Mouse (Mus musculus): ENCODE measurements around the gene Zfp746. TPM values are rescaled to one million over a fixed set of nuclear protein-coding genes. Genes with fewer than 3 reads are reported as not detected.
A peak's percentile ranks its signal among the peaks of the same experiment; 100 is the strongest.

Gene Zfp746
- total RNA-seq, 2 experiments from 2014 or later = 4.4 to 6.7 TPM

DNA sequence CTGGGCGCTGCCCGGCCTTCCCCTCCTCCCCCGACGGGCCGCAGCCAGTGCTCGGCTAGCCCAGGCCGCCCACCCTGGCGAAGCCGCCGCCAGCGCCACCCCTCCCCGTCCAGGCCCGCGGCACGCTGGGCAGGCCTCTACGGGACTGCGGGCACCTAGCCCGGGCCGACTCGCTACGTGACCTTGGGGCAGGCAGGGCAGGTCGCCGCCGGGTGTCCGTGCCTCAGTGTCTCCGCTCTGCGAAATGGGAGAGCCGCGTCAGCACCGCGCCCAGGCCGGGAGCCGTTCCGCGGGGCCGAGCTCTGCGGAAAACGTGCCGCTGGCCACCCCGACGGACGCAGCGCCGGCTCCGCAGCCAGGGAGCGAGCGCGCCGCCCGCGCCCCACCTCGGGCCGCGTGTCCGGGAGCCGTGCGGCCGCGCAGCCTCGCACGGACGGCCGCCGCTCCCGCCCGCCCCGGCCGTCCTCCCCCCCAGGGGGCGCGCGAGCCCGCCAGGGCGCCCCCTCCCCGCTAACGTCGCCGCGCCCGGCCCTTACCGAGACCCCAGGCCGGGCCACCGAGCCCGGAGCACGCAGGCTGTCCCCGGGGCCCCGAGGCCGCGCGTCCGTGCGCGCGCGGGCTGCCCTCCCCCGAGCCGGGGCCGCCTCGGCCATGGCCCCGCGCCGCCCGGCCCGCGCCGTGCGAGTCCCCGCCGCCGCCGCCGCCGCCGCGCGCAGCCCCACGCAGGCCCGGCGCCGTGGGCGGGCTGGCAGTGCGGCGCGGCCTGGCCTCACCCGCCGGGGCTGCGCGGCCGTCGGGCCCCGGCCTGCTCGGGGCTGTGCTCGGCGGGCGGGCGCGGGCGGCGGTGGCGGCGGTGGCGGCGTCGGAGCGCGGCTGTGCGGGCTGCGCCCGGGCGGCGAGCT is 38.7 kb downstream of the Zfp746 start:
- ATAC-seq (replicated peaks; ENCODE audit: low FRiP score, poor library complexity, severe bottlenecking) = 0 out of 2 replicates have a peak, but pooled peaks have one; percentile 40

DNA sequence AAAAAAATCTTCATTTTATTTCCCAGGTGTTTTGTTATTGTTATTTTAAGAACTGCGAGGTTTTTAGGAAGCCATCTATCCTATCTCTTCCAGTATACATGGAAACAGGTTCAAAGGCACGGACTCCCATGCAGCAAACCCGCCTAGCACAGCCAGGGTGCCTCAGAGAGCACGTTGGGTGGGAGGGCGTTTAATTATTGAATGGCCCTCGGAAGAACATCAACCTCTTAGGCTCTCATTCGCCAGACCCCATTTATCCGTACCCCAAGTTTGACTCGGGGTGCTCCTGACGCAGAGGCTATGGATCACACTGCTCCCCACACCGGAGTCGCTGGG is 39.3 kb downstream of the Zfp746 start:
- no peak for ATAC-seq (replicated peaks; ENCODE audit: low FRiP score, poor library complexity, severe bottlenecking)

GRCm38 (mm10) chr6:48032661-48033060 is 53.7 kb downstream of the Zfp746 start:
- ATAC-seq (replicated peaks; ENCODE audit: low FRiP score, poor library complexity, severe bottlenecking) = no peak

DNA sequence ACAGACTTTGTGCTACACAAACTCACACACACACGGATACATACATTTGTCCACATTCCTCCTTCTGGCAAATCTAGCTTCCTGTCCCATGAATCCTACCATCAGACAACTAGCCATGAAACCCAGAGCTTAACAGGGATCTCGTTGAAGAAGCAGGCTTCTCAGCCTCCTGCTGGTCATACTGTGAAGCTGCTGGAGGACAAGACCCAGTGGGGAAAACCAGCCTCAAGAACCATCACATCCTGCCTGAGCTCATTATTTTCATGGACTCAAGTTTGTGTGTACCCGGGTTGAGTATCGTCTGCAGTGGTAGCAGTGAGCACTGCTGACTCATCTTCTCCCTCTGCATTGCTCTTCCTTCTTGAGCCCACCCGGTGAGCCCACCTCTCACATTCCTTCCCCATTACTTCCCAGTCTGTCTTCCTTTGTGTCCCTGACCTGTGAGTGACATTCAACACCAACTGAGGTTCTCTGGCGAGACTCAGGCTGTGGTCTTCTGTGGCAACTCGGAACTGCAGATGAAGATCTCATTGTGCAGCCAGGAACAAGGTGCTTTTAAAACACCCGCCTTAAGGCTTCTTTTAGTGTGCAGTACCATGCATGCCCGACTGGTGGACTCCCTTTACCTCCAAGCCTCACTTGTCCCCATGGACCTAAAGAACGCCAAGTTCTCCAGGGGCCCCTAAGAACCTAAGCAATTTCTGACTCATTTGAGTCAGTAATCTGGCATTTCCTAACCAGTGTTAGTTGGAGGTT is 60.3 kb downstream of the Zfp746 start:
- ATAC-seq (replicated peaks; ENCODE audit: low FRiP score, poor library complexity, severe bottlenecking) = no peak

DNA sequence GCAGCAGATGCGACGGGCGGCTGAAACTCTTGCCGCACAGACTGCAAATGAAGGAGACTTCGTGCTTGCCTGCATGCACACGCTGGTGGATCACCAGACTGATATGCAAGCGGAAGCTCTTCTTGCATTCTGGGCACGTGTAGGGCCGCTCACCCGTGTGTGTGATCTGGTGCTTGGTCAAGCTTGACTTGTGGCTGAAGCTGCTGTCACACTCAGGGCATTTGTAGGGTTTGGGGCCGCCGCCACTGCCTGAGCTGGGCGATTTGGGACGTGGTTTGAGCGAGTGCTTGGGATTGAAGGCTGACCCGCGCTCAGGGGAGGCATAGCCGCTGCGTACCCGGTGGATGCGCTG is 61.4 kb downstream of the Zfp746 start:
- ATAC-seq (replicated peaks; ENCODE audit: low FRiP score, poor library complexity, severe bottlenecking) = no peak

DNA sequence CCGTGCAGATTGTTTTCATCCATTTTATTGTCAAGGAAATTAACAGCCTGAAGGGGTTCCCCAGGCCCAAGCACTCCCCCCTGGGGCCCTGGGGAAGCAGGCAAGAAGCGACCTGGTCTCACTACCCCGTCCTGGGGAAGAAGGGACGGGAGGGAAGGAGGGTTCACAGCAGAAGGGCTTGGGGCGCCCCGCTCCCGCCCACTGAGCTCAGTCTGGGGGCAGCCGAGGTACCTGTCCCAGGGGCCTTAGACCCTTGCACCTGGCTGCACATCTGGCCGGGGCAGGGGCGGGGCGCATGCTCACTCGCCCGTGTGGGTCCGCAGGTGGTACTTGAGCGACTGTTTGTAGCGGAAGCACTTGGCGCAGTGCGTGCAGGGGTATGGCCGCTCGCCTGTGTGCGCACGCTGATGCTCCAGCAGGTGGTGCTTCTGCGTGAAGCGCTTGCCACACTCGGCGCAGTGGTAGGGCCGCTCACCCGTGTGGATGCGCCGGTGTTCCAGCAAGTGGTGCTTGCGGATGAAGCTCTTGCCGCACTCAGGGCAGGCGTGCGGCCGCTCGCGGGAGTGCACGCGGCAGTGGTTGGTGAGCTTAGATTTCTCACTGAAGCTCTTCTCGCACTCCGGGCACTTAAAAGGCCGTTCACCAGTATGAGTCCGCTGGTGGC is 61.9 kb downstream of the Zfp746 start:
- no peak for ATAC-seq (replicated peaks; ENCODE audit: low FRiP score, poor library complexity, severe bottlenecking)

DNA sequence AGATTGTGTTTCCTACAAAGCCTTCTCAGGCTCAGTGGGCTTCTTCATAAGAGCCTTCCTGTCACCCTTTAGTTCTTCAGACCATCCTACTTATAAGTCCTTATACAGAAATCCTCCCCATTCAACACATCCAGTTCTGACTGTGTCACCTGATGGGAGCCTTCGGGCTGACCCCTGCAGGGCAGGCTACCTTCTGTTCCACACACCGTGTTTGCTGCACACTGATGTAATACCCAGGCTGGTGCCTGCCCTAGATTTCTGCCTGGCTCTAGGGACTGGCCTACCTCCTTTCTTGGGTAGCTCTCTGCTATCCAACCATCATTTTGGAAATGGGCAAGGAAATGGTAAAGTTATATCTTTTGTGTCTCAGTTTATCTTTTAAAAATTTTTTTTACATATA is 63.7 kb downstream of the Zfp746 start:
- ATAC-seq (replicated peaks; ENCODE audit: low FRiP score, poor library complexity, severe bottlenecking) = no peak

GRCm38 (mm10) chr6:48021678-48022077 is 64.7 kb downstream of the Zfp746 start:
- ATAC-seq (replicated peaks; ENCODE audit: low FRiP score, poor library complexity, severe bottlenecking) = no peak

DNA sequence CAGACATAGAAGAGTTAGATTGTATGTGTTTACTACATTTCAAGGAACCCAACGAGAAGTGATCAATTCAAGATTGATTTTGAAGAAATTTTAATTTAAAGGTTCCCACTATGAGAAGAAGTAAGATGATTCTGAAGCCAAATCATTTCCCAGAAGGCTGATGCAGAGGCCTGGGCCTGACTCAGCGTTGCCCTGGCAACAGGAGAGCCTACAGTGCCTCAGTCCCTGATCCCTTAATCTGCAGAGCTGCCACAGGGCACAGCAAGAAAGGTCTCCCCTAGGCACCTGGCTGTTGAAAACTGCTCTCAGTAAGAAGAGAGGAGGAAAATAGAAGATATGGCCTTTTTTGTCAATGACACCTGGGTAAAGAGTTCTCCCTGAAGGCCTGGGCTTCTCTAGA is 66.4 kb downstream of the Zfp746 start:
- ATAC-seq (replicated peaks; ENCODE audit: low FRiP score, poor library complexity, severe bottlenecking) = no peak

DNA sequence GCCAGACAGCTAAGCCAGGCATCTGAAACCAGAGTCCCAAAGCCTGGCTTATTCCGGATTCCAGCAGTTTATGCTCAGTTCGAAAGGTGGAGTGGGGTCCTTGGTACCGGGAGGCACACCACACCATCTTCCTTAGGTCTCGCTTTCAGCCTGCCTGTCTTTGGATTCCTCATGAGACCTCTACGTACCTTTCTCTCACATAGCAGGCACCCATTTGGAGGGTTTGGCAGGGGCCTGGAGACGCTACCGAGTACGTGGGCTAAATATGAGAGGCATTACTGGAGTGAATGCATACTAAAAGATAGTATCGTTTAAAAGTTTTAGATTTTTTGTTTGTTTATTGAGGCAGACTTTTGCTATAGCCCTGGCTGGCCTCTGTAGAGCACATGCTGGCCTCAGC is 69.6 kb downstream of the Zfp746 start:
- no peak for ATAC-seq (replicated peaks; ENCODE audit: low FRiP score, poor library complexity, severe bottlenecking)

DNA sequence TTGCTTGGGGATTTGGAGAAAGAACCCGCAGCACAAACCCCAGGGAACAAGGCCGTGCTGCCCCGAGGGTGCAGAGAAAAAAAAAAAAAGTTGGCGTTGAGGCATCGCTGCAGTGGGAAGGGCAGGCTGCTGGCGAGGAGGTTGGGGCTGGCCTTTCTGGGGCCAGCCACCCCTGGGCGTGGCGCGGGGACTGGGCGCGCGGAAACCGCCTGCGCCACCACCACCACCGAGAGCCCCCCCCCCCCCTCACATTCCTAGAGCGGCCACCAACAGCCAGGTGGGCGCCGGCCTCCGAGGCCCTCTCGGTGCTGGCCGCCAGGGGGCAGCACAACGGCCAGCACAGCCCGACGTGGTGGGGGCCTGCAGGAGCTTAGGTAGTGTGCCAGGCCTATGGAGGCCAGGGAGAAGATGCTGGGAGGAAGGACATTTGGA is 70.3 kb downstream of the Zfp746 start:
- ATAC-seq (replicated peaks; ENCODE audit: low FRiP score, poor library complexity, severe bottlenecking) = peak; percentile 60; the same call in 1 of the 2 replicates

Other genes with a start within 250 kb of the Zfp746 start
- 1.3 and 1.8 TPM in 2 replicates for gene Zfp282, start 209.4 kb downstream of the Zfp746 start, total RNA-seq (2015; ENCODE audit: low replicate concordance)
- 2.0 and 3.5 TPM in 2 replicates for gene Zfp282, start 209.4 kb downstream of the Zfp746 start, total RNA-seq (2017; ENCODE audit: low replicate concordance)
- gene Zfp212, start 166.1 kb downstream of the Zfp746 start, total RNA-seq (2015; ENCODE audit: low replicate concordance) = 12.6 and 13.7 TPM in 2 replicates
- 11.0 and 15.7 TPM in 2 replicates for gene Zfp212, start 166.1 kb downstream of the Zfp746 start, total RNA-seq (2017; ENCODE audit: low replicate concordance)
- gene Zfp956, start 133.2 kb downstream of the Zfp746 start, total RNA-seq (2015; ENCODE audit: low replicate concordance) = not detected in 2 replicates
- 0.45 and 5.3 TPM in 2 replicates for gene Zfp956, start 133.2 kb downstream of the Zfp746 start, total RNA-seq (2017; ENCODE audit: low replicate concordance)
- gene Zfp777, start 37.7 kb downstream of the Zfp746 start, total RNA-seq (2015; ENCODE audit: low replicate concordance) = 0.42 and 2.2 TPM in 2 replicates
- gene Zfp777, start 37.7 kb downstream of the Zfp746 start, total RNA-seq (2017; ENCODE audit: low replicate concordance) = 2.3 and 4.9 TPM in 2 replicates